Mouse (Mus musculus): ENCODE measurements around the gene Clca2. TPM values are rescaled to one million over a fixed set of nuclear protein-coding genes. Genes with fewer than 3 reads are reported as not detected.

The Clca2 gene
- polyA plus RNA-seq, 1 experiment from 2014 or later = 0.11 TPM

GRCm38 (mm10) chr3:145117637-145118036, 18.4 kb upstream of the Clca2 start:
- no peak for DNase-seq (ENCODE audit: low spot score)
- Histone ChIP-seq H3K27me3 (ENCODE audit: low read depth, poor library complexity, severe bottlenecking) (no peaks in the 10 kb centered on the region), H3K4me1 (peaks cover 19% of the 10 kb centered on the region), H3K9me3 (replicated peaks) (no peaks in the 10 kb centered on the region), H3K27ac (replicated peaks) (peak overlapping the region; percentile 100), H3K36me3 (no peaks in the 10 kb centered on the region), H3K4me3 (peak overlapping the region; percentile 80)
- 84% methylated on average over 10 of the region's 10 CpGs for WGBS

- 86% methylated on average over 2 of the region's 2 CpGs for WGBS
- DNase-seq (ENCODE audit: low spot score) = no peak
- no peaks in the 10 kb centered on the region for H3K36me3 ChIP-seq
- no peak overlapping the region for H3K27ac ChIP-seq (replicated peaks)
- H3K4me3 ChIP-seq = no peak overlapping the region
- H3K4me1 ChIP-seq = peaks cover 18% of the 10 kb centered on the region
- no peaks in the 10 kb centered on the region for H3K9me3 ChIP-seq (replicated peaks)
- no peaks in the 10 kb centered on the region for H3K27me3 ChIP-seq (ENCODE audit: low read depth, poor library complexity, severe bottlenecking)
Observed at GRCm38 (mm10) chr3:145115169-145115568, 15.9 kb upstream of the Clca2 start.

- no peak for DNase-seq (ENCODE audit: low spot score)
- Histone ChIP-seq H3K27me3 (ENCODE audit: low read depth, poor library complexity, severe bottlenecking) (no peaks in the 10 kb centered on the region), H3K36me3 (no peaks in the 10 kb centered on the region), H3K4me1 (no peaks in the 10 kb centered on the region), H3K9me3 (replicated peaks) (peaks cover 6% of the 10 kb centered on the region), H3K4me3 (no peak overlapping the region), H3K27ac (replicated peaks) (no peak overlapping the region)
- WGBS = 85% methylated on average over 5 of the region's 5 CpGs
Observed at GRCm38 (mm10) chr3:145105773-145106504, 6.7 kb upstream of the Clca2 start.

- H3K9me3 ChIP-seq (replicated peaks) = peaks cover 6% of the 10 kb centered on the region
- no peaks in the 10 kb centered on the region for H3K27me3 ChIP-seq (ENCODE audit: low read depth, poor library complexity, severe bottlenecking)
- H3K4me1 ChIP-seq = no peaks in the 10 kb centered on the region
- no peak for DNase-seq (ENCODE audit: low spot score)
- H3K27ac ChIP-seq (replicated peaks) = no peak overlapping the region
- 89% methylated on average over 5 of the region's 5 CpGs for WGBS
- H3K4me3 ChIP-seq = no peak overlapping the region
- H3K36me3 ChIP-seq = no peaks in the 10 kb centered on the region
Observed at GRCm38 (mm10) chr3:145105076-145105772, 6.0 kb upstream of the Clca2 start.

- Histone ChIP-seq H3K4me3 (no peak overlapping the region), H3K9me3 (replicated peaks) (peaks cover 5% of the 10 kb centered on the region), H3K27me3 (ENCODE audit: low read depth, poor library complexity, severe bottlenecking) (no peaks in the 10 kb centered on the region), H3K4me1 (no peaks in the 10 kb centered on the region), H3K27ac (replicated peaks) (no peak overlapping the region), H3K36me3 (no peaks in the 10 kb centered on the region)
- WGBS = 74% methylated on average over 5 of the region's 5 CpGs
- DNase-seq (ENCODE audit: low spot score) = no peak
Observed at GRCm38 (mm10) chr3:145103770-145104169, 4.5 kb upstream of the Clca2 start.

- no peak overlapping the region for H3K27ac ChIP-seq (replicated peaks)
- H3K4me3 ChIP-seq = no peak overlapping the region
- 86% methylated on average over 2 of the region's 2 CpGs for WGBS
- no peak for DNase-seq (ENCODE audit: low spot score)
- H3K36me3 ChIP-seq = no peaks in the 10 kb centered on the region
- no peaks in the 10 kb centered on the region for H3K4me1 ChIP-seq
- H3K27me3 ChIP-seq (ENCODE audit: low read depth, poor library complexity, severe bottlenecking) = no peaks in the 10 kb centered on the region
- 0 out of 2 replicates have a peak, but pooled peaks cover under 1% of the 10 kb centered on the region for H3K9me3 ChIP-seq (replicated peaks)
Observed at GRCm38 (mm10) chr3:145103321-145103720, 4.1 kb upstream of the Clca2 start.

GRCm38 (mm10) chr3:145101891-145102555, 2.8 kb upstream of the Clca2 start:
- no peaks in the 10 kb centered on the region for H3K9me3 ChIP-seq (replicated peaks)
- no peaks in the 10 kb centered on the region for H3K36me3 ChIP-seq
- no peak overlapping the region for H3K27ac ChIP-seq (replicated peaks)
- DNase-seq (ENCODE audit: low spot score) = no peak
- H3K4me1 ChIP-seq = no peaks in the 10 kb centered on the region
- WGBS = 85% methylated on average over 9 of the region's 9 CpGs
- no peaks in the 10 kb centered on the region for H3K27me3 ChIP-seq (ENCODE audit: low read depth, poor library complexity, severe bottlenecking)
- H3K4me3 ChIP-seq = no peak overlapping the region

- Histone ChIP-seq H3K27ac (replicated peaks) (no peak overlapping the region), H3K27me3 (ENCODE audit: low read depth, poor library complexity, severe bottlenecking) (no peaks in the 10 kb centered on the region), H3K36me3 (no peaks in the 10 kb centered on the region), H3K9me3 (replicated peaks) (no peaks in the 10 kb centered on the region), H3K4me1 (no peaks in the 10 kb centered on the region), H3K4me3 (no peak overlapping the region)
- 82% methylated on average over 8 of the region's 8 CpGs for WGBS
- no peak for DNase-seq (ENCODE audit: low spot score)
Observed at GRCm38 (mm10) chr3:145087857-145088598, 11.2 kb downstream of the Clca2 start.

- no peak for DNase-seq (ENCODE audit: low spot score)
- 94% methylated on average over 14 of the region's 14 CpGs for WGBS
- no peaks in the 10 kb centered on the region for H3K9me3 ChIP-seq (replicated peaks)
- no peak overlapping the region for H3K27ac ChIP-seq (replicated peaks)
- H3K4me3 ChIP-seq = no peak overlapping the region
- H3K36me3 ChIP-seq = no peaks in the 10 kb centered on the region
- H3K4me1 ChIP-seq = no peaks in the 10 kb centered on the region
- no peaks in the 10 kb centered on the region for H3K27me3 ChIP-seq (ENCODE audit: low read depth, poor library complexity, severe bottlenecking)
Observed at GRCm38 (mm10) chr3:145086180-145086579, 13.1 kb downstream of the Clca2 start.

- no peak overlapping the region for H3K27ac ChIP-seq (replicated peaks)
- H3K9me3 ChIP-seq (replicated peaks) = no peaks in the 10 kb centered on the region
- no peak overlapping the region for H3K4me3 ChIP-seq
- H3K36me3 ChIP-seq = no peaks in the 10 kb centered on the region
- WGBS = 95% methylated on average over 1 of the region's 1 CpGs
- no peak for DNase-seq (ENCODE audit: low spot score)
- H3K4me1 ChIP-seq = no peaks in the 10 kb centered on the region
- no peaks in the 10 kb centered on the region for H3K27me3 ChIP-seq (ENCODE audit: low read depth, poor library complexity, severe bottlenecking)
Observed at GRCm38 (mm10) chr3:145083081-145083480, 16.2 kb downstream of the Clca2 start.

GRCm38 (mm10) chr3:145080904-145081303, 18.3 kb downstream of the Clca2 start:
- Histone ChIP-seq H3K36me3 (no peaks in the 10 kb centered on the region), H3K27ac (replicated peaks) (no peak overlapping the region), H3K27me3 (ENCODE audit: low read depth, poor library complexity, severe bottlenecking) (no peaks in the 10 kb centered on the region), H3K4me3 (no peak overlapping the region), H3K4me1 (no peaks in the 10 kb centered on the region), H3K9me3 (replicated peaks) (no peaks in the 10 kb centered on the region)
- 81% methylated on average over 8 of the region's 8 CpGs for WGBS
- DNase-seq (ENCODE audit: low spot score) = no peak

- Histone ChIP-seq H3K36me3 (no peaks in the 10 kb centered on the region), H3K9me3 (replicated peaks) (no peaks in the 10 kb centered on the region), H3K27ac (replicated peaks) (no peak overlapping the region), H3K4me1 (no peaks in the 10 kb centered on the region), H3K4me3 (no peak overlapping the region), H3K27me3 (ENCODE audit: low read depth, poor library complexity, severe bottlenecking) (no peaks in the 10 kb centered on the region)
- WGBS = 89% methylated on average over 6 of the region's 6 CpGs
- no peak for DNase-seq (ENCODE audit: low spot score)
Observed at GRCm38 (mm10) chr3:145078405-145078804, 20.8 kb downstream of the Clca2 start.

Measured in midbrain, embryonic 10.5 days (tissue).